Mouse (Mus musculus) liver, adult 2 months (tissue): ENCODE measurements around the gene Prkca. TPM values are rescaled to one million over a fixed set of nuclear protein-coding genes. Genes with fewer than 3 reads are reported as not detected.

Source experiments
- DNase-seq: peaks from one replicate; pipeline ENCODE4 v3.0.0-alpha.2; 2011; ENCODE audit warnings: low read depth, low spot score; ENCODE audit errors: extremely low read depth
- H3K27ac ChIP-seq: fragments of 200-500 bp; replicated peaks from 2 replicates; pipeline ENCODE4 v1.5.1; 2012; ENCODE audit warnings: low read depth, mild to moderate bottlenecking, control low read depth, inconsistent platforms, low read length; ENCODE audit not compliant: insufficient read depth
- H3K27me3 ChIP-seq: fragments of 200-500 bp; 2 replicates; pipeline ENCODE4 v1.6.1; 2012; ENCODE audit warnings: mild to moderate bottlenecking, moderate library complexity, low read length, inconsistent platforms; ENCODE audit not compliant: control insufficient read depth, insufficient read depth
- H3K36me3 ChIP-seq: fragments of 200-500 bp; 2 replicates; pipeline ENCODE4 v1.6.1; 2012; ENCODE audit warnings: low read length, inconsistent platforms; ENCODE audit not compliant: control insufficient read depth, insufficient read depth
- H3K4me1 ChIP-seq: fragments of 200-500 bp; 2 replicates; pipeline ENCODE4 v1.6.1; 2011; ENCODE audit warnings: low read length; ENCODE audit not compliant: control insufficient read depth, insufficient read depth
- H3K4me3 ChIP-seq: fragments of 200-500 bp; 2 replicates; pipeline ENCODE4 v1.5.1; 2011; ENCODE audit warnings: low read depth, mild to moderate bottlenecking, control low read depth, low read length, moderate library complexity; ENCODE audit not compliant: insufficient read depth
- H3K79me2 ChIP-seq: fragments of 200-500 bp; 2 replicates; pipeline ENCODE4 v1.6.1; 2012; ENCODE audit warnings: inconsistent platforms, mild to moderate bottlenecking, low read length, moderate library complexity; ENCODE audit not compliant: control insufficient read depth, insufficient read depth
- H3K9ac ChIP-seq: fragments of 200-500 bp; 2 replicates; pipeline ENCODE4 v1.6.1; 2012; ENCODE audit warnings: low read depth, mild to moderate bottlenecking, control low read depth, inconsistent platforms, low read length
- CTCF ChIP-seq: fragments of 200-500 bp; IDR thresholded peaks from 2 replicates; pipeline ENCODE4 v1.5.1; 2011; ENCODE audit warnings: low read depth, low read length, control low read depth
- POLR2A ChIP-seq: fragments of 200-500 bp; IDR thresholded peaks from 2 replicates; pipeline ENCODE4 v1.6.1; 2011; ENCODE audit warnings: low read length, control low read depth; ENCODE audit not compliant: insufficient read depth; ENCODE audit errors: extremely low read depth
- WGBS: fragments of 180-500 bp; shearing (Covaris S2); methylation state at CpG from one replicate; pipeline ENCODE4 v1.1.7; 2018; 5-methylcytosine and 5-hydroxymethylcytosine counted together
- polyA plus RNA-seq: library from polyadenylated mRNA; depleted of rRNA; stranded (reverse); fragments of >200 nt; gene quantifications from 2 replicates; pipeline ENCODE4 v1.2.3, GENCODE M21; 2012
- total RNA-seq: library from RNA; depleted of rRNA; stranded (reverse); fragments of >200 nt; gene quantifications from 2 replicates; pipeline ENCODE4 v1.2.3, GENCODE M21; 2014

Gene Prkca
- total and polyA plus RNA-seq, 2 experiments, result 2.8 to 4.3 TPM

DNA sequence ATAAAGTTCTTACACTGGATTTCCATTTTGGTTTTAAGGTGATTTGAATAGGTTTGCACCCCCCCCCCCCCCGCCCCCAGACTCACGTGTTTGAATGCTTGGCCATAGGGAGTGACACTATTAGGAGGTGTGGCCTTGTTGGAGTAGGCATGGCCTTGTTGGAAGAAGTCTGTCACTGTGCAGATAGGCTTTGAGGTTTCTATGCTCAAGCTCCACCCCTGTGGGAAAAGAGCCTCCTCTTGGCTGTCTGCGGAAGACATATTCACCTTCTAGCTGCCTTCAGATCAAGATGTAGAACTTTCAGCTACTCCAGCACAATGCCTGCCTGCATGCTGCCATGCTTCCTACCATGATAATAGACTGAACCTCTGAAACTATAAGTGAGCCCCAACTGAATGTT lies 49.9 kb downstream of the Prkca start:
- no peak for DNase-seq
- H3K4me3 ChIP-seq, result no peak overlapping the region
- H3K27me3 ChIP-seq, result no peaks in the 10 kb centered on the region
- TF ChIP-seq POLR2A, result no peak
- no peak for TF ChIP-seq CTCF
- no peak overlapping the region for H3K9ac ChIP-seq
- H3K79me2 ChIP-seq, result no peaks in the 10 kb centered on the region
- H3K36me3 ChIP-seq, result no peaks in the 10 kb centered on the region
- no peak overlapping the region for H3K27ac ChIP-seq
- no peaks in the 10 kb centered on the region for H3K4me1 ChIP-seq
- 77% methylated on average over 3 of the region's 3 CpGs for WGBS

- Histone ChIP-seq H3K36me3 (no peaks in the 10 kb centered on the region), H3K79me2 (no peaks in the 10 kb centered on the region), H3K4me3 (no peak overlapping the region), H3K27ac (no peak overlapping the region), H3K27me3 (no peaks in the 10 kb centered on the region), H3K9ac (no peak overlapping the region), H3K4me1 (no peaks in the 10 kb centered on the region)
- no peak for TF ChIP-seq POLR2A
- no peak for TF ChIP-seq CTCF
- 93% methylated on average over 5 of the region's 5 CpGs for WGBS
- no peak for DNase-seq
These were observed 54.5 kb downstream of the Prkca start for GRCm38 (mm10) chr11:108289192-108289591.

- Histone ChIP-seq H3K36me3 (no peaks in the 10 kb centered on the region), H3K79me2 (no peaks in the 10 kb centered on the region; the same call in 1 of the 2 replicates), H3K9ac (no peak overlapping the region), H3K4me3 (no peak overlapping the region), H3K27ac (no peak overlapping the region), H3K27me3 (no peaks in the 10 kb centered on the region), H3K4me1 (no peaks in the 10 kb centered on the region)
- DNase-seq, result peak; percentile 15
- WGBS, result 41% methylated on average over 2 of the region's 2 CpGs
- no peak for TF ChIP-seq CTCF
- no peak for TF ChIP-seq POLR2A
These were observed 56.4 kb downstream of the Prkca start for GRCm38 (mm10) chr11:108287321-108287720.

DNA sequence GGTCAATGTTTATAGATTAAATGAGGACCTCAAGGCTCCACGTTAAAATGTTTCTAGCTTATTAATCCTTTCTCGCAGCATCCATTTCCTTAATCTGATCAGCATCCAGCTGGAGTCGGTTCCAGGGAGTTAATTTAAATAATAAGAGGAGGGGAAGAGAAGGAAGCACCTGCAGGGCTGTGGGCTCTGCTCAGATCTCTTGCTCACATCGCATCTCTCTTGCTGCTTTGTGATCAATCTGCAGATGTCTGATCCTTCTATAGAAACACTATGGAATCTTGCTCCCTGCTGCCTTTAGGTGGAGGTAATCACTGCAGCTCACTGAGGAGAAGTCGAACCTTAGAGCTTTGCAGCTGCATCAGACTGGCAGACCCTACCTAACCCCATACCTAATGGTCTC lies 58.7 kb downstream of the Prkca start:
- 80% methylated on average over 5 of the region's 5 CpGs for WGBS
- H3K4me1 ChIP-seq, result no peaks in the 10 kb centered on the region
- H3K36me3 ChIP-seq, result no peaks in the 10 kb centered on the region
- H3K4me3 ChIP-seq, result no peak overlapping the region
- H3K79me2 ChIP-seq, result no peaks in the 10 kb centered on the region; the same call in 1 of the 2 replicates
- TF ChIP-seq POLR2A (no peak), CTCF (no peak)
- H3K9ac ChIP-seq, result no peak overlapping the region
- no peak overlapping the region for H3K27ac ChIP-seq
- no peaks in the 10 kb centered on the region for H3K27me3 ChIP-seq
- no peak for DNase-seq

- DNase-seq, result no peak
- Histone ChIP-seq H3K9ac (no peak overlapping the region), H3K4me3 (no peak overlapping the region), H3K79me2 (no peaks in the 10 kb centered on the region; the same call in 1 of the 2 replicates), H3K27me3 (no peaks in the 10 kb centered on the region), H3K36me3 (no peaks in the 10 kb centered on the region), H3K4me1 (no peaks in the 10 kb centered on the region), H3K27ac (no peak overlapping the region)
- WGBS, result 76% methylated on average over 1 of the region's 1 CpGs
- TF ChIP-seq CTCF (no peak), POLR2A (no peak)
These were observed 60.8 kb downstream of the Prkca start for GRCm38 (mm10) chr11:108282850-108283459.

- no peak for DNase-seq
- WGBS, result 100% methylated on average over 1 of the region's 1 CpGs
- Histone ChIP-seq H3K4me1 (no peaks in the 10 kb centered on the region), H3K9ac (no peak overlapping the region), H3K27me3 (no peaks in the 10 kb centered on the region), H3K36me3 (no peaks in the 10 kb centered on the region), H3K27ac (no peak overlapping the region), H3K79me2 (peaks cover 3% of the 10 kb centered on the region; the same call in 1 of the 2 replicates), H3K4me3 (no peak overlapping the region)
- TF ChIP-seq CTCF (no peak), POLR2A (no peak)
These were observed 63.9 kb downstream of the Prkca start for GRCm38 (mm10) chr11:108279748-108280373.
